Mouse (Mus musculus) forebrain, embryonic 11.5 days (tissue): ENCODE data around the gene Sptbn4. TPM values are rescaled to one million over a fixed set of nuclear protein-coding genes. Genes with fewer than 3 reads are reported as not detected.

Source experiments
- ATAC-seq: fragments of 200-750 bp; cut with Nextera tagmentation; replicated peaks from 2 replicates; pipeline ENCODE4 v1.8.0; 2017; ENCODE audit warnings: moderate TSS enrichment; ENCODE audit not compliant: low FRiP score
- DNase-seq: peaks from one replicate; pipeline ENCODE4 v3.0.0-alpha.2; 2017; ENCODE audit warnings: low spot score
- H3K27ac ChIP-seq: fragments of 300-500 bp; sonication (generic); 2 replicates; pipeline ENCODE4 v1.5.1; 2014; ENCODE audit warnings: low read depth, low read length
- H3K27me3 ChIP-seq: fragments of 300-500 bp; sonication (generic); 2 replicates; pipeline ENCODE4 v1.6.1; 2014; ENCODE audit warnings: mild to moderate bottlenecking, low read length, mixed read lengths; ENCODE audit not compliant: control insufficient read depth, insufficient read depth
- H3K36me3 ChIP-seq: fragments of 300-500 bp; sonication (generic); 2 replicates; pipeline ENCODE4 v1.6.1; 2014; ENCODE audit warnings: mild to moderate bottlenecking, low read length, moderate library complexity, mixed read lengths; ENCODE audit not compliant: control insufficient read depth, insufficient read depth
- H3K4me1 ChIP-seq: fragments of 300-500 bp; sonication (generic); replicated peaks from 2 replicates; pipeline ENCODE4 v1.6.1; 2014; ENCODE audit warnings: low read length, mixed read lengths; ENCODE audit not compliant: control insufficient read depth, insufficient read depth
- H3K4me2 ChIP-seq: fragments of 300-500 bp; sonication (generic); 2 replicates; pipeline ENCODE4 v1.6.1; 2014; ENCODE audit warnings: low read depth, mild to moderate bottlenecking, low read length, moderate library complexity, mixed read lengths; ENCODE audit not compliant: severe bottlenecking
- H3K4me3 ChIP-seq: fragments of 300-500 bp; sonication (generic); 2 replicates; pipeline ENCODE4 v1.5.1; 2014; ENCODE audit warnings: low read depth, low read length
- H3K9ac ChIP-seq: fragments of 300-500 bp; sonication (generic); 2 replicates; pipeline ENCODE4 v1.6.1; 2014; ENCODE audit warnings: low read length
- H3K9me3 ChIP-seq: fragments of 300-500 bp; sonication (generic); 2 replicates; pipeline ENCODE4 v1.6.1; 2016; ENCODE audit warnings: low read length, mixed read lengths; ENCODE audit not compliant: control insufficient read depth
- WGBS: fragments of 180-500 bp; shearing (Covaris S2); extraction: QIAGEN DNeasy Blood & Tissue Kit; methylation state at CpG from one replicate; pipeline ENCODE4 v1.1.7; 2014; 5-methylcytosine and 5-hydroxymethylcytosine counted together
- polyA plus RNA-seq: library from polyadenylated mRNA; unstranded; fragments of >200 nt; fragmentation: Nextera tagmentation; extraction: Ambion mirVana; gene quantifications from 2 replicates; pipeline ENCODE4 v1.2.1, GENCODE M21; 2014

Gene Sptbn4
- polyA plus RNA-seq, 1 experiment from 2014 or later = 0.19 TPM

- Histone ChIP-seq H3K4me2 (no peak overlapping the region), H3K27ac (no peak overlapping the region), H3K9ac (no peak overlapping the region), H3K4me1 (peaks cover 4% of the 10 kb centered on the region; the same call in 1 of the 2 replicates), H3K27me3 (peaks cover 52% of the 10 kb centered on the region), H3K36me3 (no peaks in the 10 kb centered on the region), H3K9me3 (peaks cover under 1% of the 10 kb centered on the region; the same call in 1 of the 2 replicates), H3K4me3 (no peak overlapping the region)
- no peak for ATAC-seq
- DNase-seq = no peak
- WGBS = 3% methylated on average over 22 of the region's 22 CpGs
These were observed 72.2 kb downstream of the Sptbn4 start for GRCm38 (mm10) chr7:27375274-27375673.

- WGBS = 4% methylated on average over 44 of the region's 44 CpGs
- Histone ChIP-seq H3K9ac (no peak overlapping the region), H3K27me3 (peaks cover 82% of the 10 kb centered on the region)
These were observed 75.6 kb downstream of the Sptbn4 start for GRCm38 (mm10) chr7:27371715-27372462.

GRCm38 (mm10) chr7:27369111-27369510, 78.4 kb downstream of the Sptbn4 start:
- Histone ChIP-seq H3K9me3 (peaks cover 3% of the 10 kb centered on the region; the same call in 1 of the 2 replicates), H3K27ac (no peak overlapping the region), H3K4me3 (no peak overlapping the region), H3K36me3 (no peaks in the 10 kb centered on the region), H3K4me2 (no peak overlapping the region), H3K4me1 (peaks cover 13% of the 10 kb centered on the region; the same call in 1 of the 2 replicates), H3K27me3 (peaks cover 95% of the 10 kb centered on the region), H3K9ac (no peak overlapping the region)
- DNase-seq (no peak), ATAC-seq (no peak)
- 81% methylated on average over 19 of the region's 19 CpGs for WGBS

More at GRCm38 (mm10) chr7:27371715-27372462, 75.6 kb downstream of the Sptbn4 start:
- DNase-seq = no peak
- Histone ChIP-seq H3K9me3 (peaks cover 3% of the 10 kb centered on the region; the same call in 1 of the 2 replicates), H3K36me3 (no peaks in the 10 kb centered on the region), H3K4me3 (no peak overlapping the region; the same call in 1 of the 2 replicates), H3K27ac (no peak overlapping the region), H3K4me1 (peaks cover 8% of the 10 kb centered on the region; the same call in 1 of the 2 replicates), H3K4me2 (peak overlapping the region; percentile 22)
- ATAC-seq = no peak

GRCm38 (mm10) chr7:27367976-27368375, 79.5 kb downstream of the Sptbn4 start:
- ATAC-seq (no peak), DNase-seq (no peak)
- Histone ChIP-seq H3K27ac (no peak overlapping the region), H3K27me3 (peaks cover 99% of the 10 kb centered on the region), H3K9me3 (peaks cover 3% of the 10 kb centered on the region; the same call in 1 of the 2 replicates), H3K4me2 (no peak overlapping the region), H3K9ac (no peak overlapping the region), H3K4me3 (no peak overlapping the region), H3K36me3 (no peaks in the 10 kb centered on the region), H3K4me1 (peaks cover 14% of the 10 kb centered on the region; the same call in 1 of the 2 replicates)
- 14% methylated on average over 11 of the region's 11 CpGs for WGBS

GRCm38 (mm10) chr7:27366082-27366844, 81.2 kb downstream of the Sptbn4 start:
- DNase-seq (no peak), ATAC-seq (no peak)
- Histone ChIP-seq H3K9me3 (peaks cover 3% of the 10 kb centered on the region; the same call in 1 of the 2 replicates), H3K27ac (no peak overlapping the region), H3K4me3 (no peak overlapping the region), H3K4me2 (no peak overlapping the region), H3K36me3 (no peaks in the 10 kb centered on the region), H3K27me3 (peaks cover 88% of the 10 kb centered on the region), H3K4me1 (peaks cover 10% of the 10 kb centered on the region; the same call in 1 of the 2 replicates), H3K9ac (no peak overlapping the region)
- 38% methylated on average over 21 of the region's 21 CpGs for WGBS

GRCm38 (mm10) chr7:27364379-27364778, 83.1 kb downstream of the Sptbn4 start:
- WGBS = 3% methylated on average over 29 of the region's 29 CpGs
- no peaks in the 10 kb centered on the region for H3K9me3 ChIP-seq
- no peak overlapping the region for H3K4me2 ChIP-seq
- no peak overlapping the region for H3K4me3 ChIP-seq
- H3K27me3 ChIP-seq = peaks cover 71% of the 10 kb centered on the region
- DNase-seq = no peak
- peaks cover 10% of the 10 kb centered on the region; the same call in 1 of the 2 replicates for H3K4me1 ChIP-seq
- no peak overlapping the region for H3K27ac ChIP-seq
- no peaks in the 10 kb centered on the region for H3K36me3 ChIP-seq
- no peak overlapping the region for H3K9ac ChIP-seq
- ATAC-seq = no peak

GRCm38 (mm10) chr7:27361283-27361946, 86.1 kb downstream of the Sptbn4 start:
- Histone ChIP-seq H3K36me3 (no peaks in the 10 kb centered on the region), H3K4me1 (peaks cover 6% of the 10 kb centered on the region; the same call in 1 of the 2 replicates), H3K27me3 (peaks cover 53% of the 10 kb centered on the region), H3K9ac (peak overlapping the region; percentile 60), H3K9me3 (no peaks in the 10 kb centered on the region), H3K4me2 (peak overlapping the region; percentile 83), H3K4me3 (peak overlapping the region; percentile 41), H3K27ac (no peak overlapping the region)
- ATAC-seq (peak; percentile 95), DNase-seq (peak; percentile 100)
- under 1% methylated on average over 52 of the region's 52 CpGs for WGBS

GRCm38 (mm10) chr7:27360749-27361148, 86.7 kb downstream of the Sptbn4 start:
- Histone ChIP-seq H3K4me1 (peaks cover 6% of the 10 kb centered on the region; the same call in 1 of the 2 replicates), H3K27me3 (peaks cover 49% of the 10 kb centered on the region), H3K27ac (no peak overlapping the region), H3K4me2 (peak overlapping the region; percentile 35; the same call in 1 of the 2 replicates), H3K36me3 (no peaks in the 10 kb centered on the region), H3K4me3 (peak overlapping the region; percentile 41; the same call in 1 of the 2 replicates), H3K9me3 (no peaks in the 10 kb centered on the region), H3K9ac (no peak overlapping the region)
- ATAC-seq = no peak
- WGBS = 52% methylated on average over 6 of the region's 6 CpGs
- DNase-seq = no peak
